Mouse (Mus musculus): Measurements from ENCODE around the gene Zbtb7a. TPM values are rescaled to one million over a fixed set of nuclear protein-coding genes. Genes with fewer than 3 reads are reported as not detected.
"Not testable (repeated sequence)": the region's sequence is repeated elsewhere in the genome, so short reads cannot be mapped to it uniquely, and the experiment has no call there.

The Zbtb7a gene
- polyA plus RNA-seq, 1 experiment from 2014 or later: 54.1 TPM

DNA sequence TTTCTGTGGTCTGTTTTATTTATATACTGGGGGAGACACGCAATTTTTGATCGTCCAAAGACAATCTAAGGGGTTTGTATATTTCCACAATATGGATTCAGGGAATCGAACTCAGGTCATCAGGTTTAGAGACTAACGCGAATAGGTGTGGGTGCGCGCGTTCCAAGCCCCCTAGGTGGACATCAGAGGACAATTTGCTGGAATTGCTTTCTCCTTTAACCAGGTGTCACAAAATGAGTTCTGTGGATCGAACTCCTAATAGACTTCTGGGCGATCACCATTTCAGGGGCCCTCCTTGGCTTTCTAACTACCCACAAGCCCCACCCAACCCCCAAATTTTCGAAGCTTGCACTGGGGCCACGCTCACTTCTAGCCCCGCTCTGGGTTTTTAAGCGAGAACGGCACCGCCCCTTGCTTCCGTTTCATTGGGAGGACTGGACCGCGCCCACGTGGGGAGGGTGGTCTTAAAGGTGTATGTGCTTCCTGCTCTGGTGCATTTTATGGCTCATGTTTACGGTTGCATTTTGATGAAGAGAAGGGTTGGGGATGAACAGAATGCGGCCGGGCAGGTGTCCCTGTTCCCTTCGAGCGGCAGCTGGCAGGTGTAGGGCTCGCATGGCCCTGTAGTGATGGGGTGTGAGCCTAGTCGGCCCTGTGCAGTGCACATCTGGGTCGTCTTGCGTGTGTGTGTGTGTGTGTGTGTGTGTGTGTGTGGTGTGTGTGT is 33.7 kb downstream of the Zbtb7a start:
- Histone ChIP-seq H3K4me3 (ENCODE audit: low read depth, low read length) (peak overlapping the region; percentile 40), H3K27me3 (replicated peaks; ENCODE audit: control insufficient read depth, insufficient read depth, low read length) (no peaks in the 10 kb centered on the region), H3K9ac (ENCODE audit: low read depth, low read length) (peak overlapping the region; percentile 5; the same call in 1 of the 2 replicates), H3K27ac (ENCODE audit: low read depth, low read length) (peak overlapping the region; percentile 77), H3K36me3 (ENCODE audit: control insufficient read depth, insufficient read depth) (peaks cover 3% of the 10 kb centered on the region; the same call in 1 of the 2 replicates), H3K4me1 (replicated peaks; ENCODE audit: control insufficient read depth, insufficient read depth, low read length) (0 out of 2 replicates have a peak, but pooled peaks cover 4% of the 10 kb centered on the region), H3K4me2 (replicated peaks; ENCODE audit: low read depth) (peak overlapping the region; percentile 88), H3K9me3 (ENCODE audit: control insufficient read depth) (no peaks in the 10 kb centered on the region)
- no peak for TF ChIP-seq CTCF (IDR thresholded peaks at IDR 0.05; ENCODE audit: low read depth)
- 1% methylated on average over 29 of the region's 29 CpGs for WGBS
- peak; percentile 20; the same call in 1 of the 2 replicates for ATAC-seq

- not testable (repeated sequence) for H3K9me3 ChIP-seq (ENCODE audit: control insufficient read depth); H3K4me1 ChIP-seq (replicated peaks; ENCODE audit: control insufficient read depth, insufficient read depth, low read length); H3K9ac ChIP-seq (ENCODE audit: low read depth, low read length); H3K36me3 ChIP-seq (ENCODE audit: control insufficient read depth, insufficient read depth); H3K4me3 ChIP-seq (ENCODE audit: low read depth, low read length); H3K27me3 ChIP-seq (replicated peaks; ENCODE audit: control insufficient read depth, insufficient read depth, low read length)
- H3K4me2 ChIP-seq (replicated peaks; ENCODE audit: low read depth): peak overlapping the region; percentile 35
- ATAC-seq: peak; percentile 40; the same call in 1 of the 2 replicates
- 26% methylated on average over 9 of the region's 14 CpGs for WGBS
- peak overlapping the region; percentile 54; the same call in 1 of the 2 replicates for H3K27ac ChIP-seq (ENCODE audit: low read depth, low read length)
These were observed 34.4 kb downstream of the Zbtb7a start for GRCm38 (mm10) chr10:81169411-81169900.

DNA sequence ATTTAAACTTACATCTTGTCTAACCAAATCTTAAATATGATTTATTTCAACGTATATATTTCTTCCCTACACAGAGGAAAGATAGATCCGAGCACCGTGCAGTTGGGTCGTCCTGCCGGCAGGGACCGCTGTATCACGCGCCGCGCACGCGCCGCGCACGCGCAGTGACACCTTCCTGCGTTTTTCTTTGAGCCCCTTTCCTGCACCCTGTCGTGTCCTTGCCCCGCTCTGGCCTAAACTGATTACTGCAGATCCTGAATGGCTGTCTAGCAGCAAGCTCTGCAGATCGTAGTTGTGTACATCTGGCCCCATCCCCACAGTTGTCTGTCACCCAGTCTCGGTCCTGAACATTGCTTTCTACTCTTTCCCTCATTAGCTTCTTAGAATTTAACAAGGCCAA is 38.1 kb downstream of the Zbtb7a start:
- Histone ChIP-seq H3K36me3 (ENCODE audit: control insufficient read depth, insufficient read depth) (peaks cover 7% of the 10 kb centered on the region), H3K4me3 (ENCODE audit: low read depth, low read length) (no peak overlapping the region), H3K9me3 (ENCODE audit: control insufficient read depth) (no peaks in the 10 kb centered on the region), H3K27me3 (replicated peaks; ENCODE audit: control insufficient read depth, insufficient read depth, low read length) (no peaks in the 10 kb centered on the region), H3K27ac (ENCODE audit: low read depth, low read length) (peak overlapping the region; percentile 31; the same call in 1 of the 2 replicates), H3K4me2 (replicated peaks; ENCODE audit: low read depth) (peak overlapping the region; percentile 51), H3K9ac (ENCODE audit: low read depth, low read length) (0 out of 2 replicates have a peak overlapping the region, but pooled peaks have one; percentile 8), H3K4me1 (replicated peaks; ENCODE audit: control insufficient read depth, insufficient read depth, low read length) (0 out of 2 replicates have a peak, but pooled peaks cover 2% of the 10 kb centered on the region)
- peak; percentile 95 for TF ChIP-seq CTCF (IDR thresholded peaks at IDR 0.05; ENCODE audit: low read depth)
- WGBS: 7% methylated on average over 21 of the region's 21 CpGs
- no peak for ATAC-seq

GRCm38 (mm10) chr10:81174617-81175344 is 39.8 kb downstream of the Zbtb7a start:
- Histone ChIP-seq H3K36me3 (ENCODE audit: control insufficient read depth, insufficient read depth) (peaks cover 24% of the 10 kb centered on the region), H3K27me3 (replicated peaks; ENCODE audit: control insufficient read depth, insufficient read depth, low read length) (no peaks in the 10 kb centered on the region), H3K4me3 (ENCODE audit: low read depth, low read length) (peak overlapping the region; percentile 4; the same call in 1 of the 2 replicates), H3K27ac (ENCODE audit: low read depth, low read length) (no peak overlapping the region), H3K4me1 (replicated peaks; ENCODE audit: control insufficient read depth, insufficient read depth, low read length) (no peaks in the 10 kb centered on the region), H3K9me3 (ENCODE audit: control insufficient read depth) (no peaks in the 10 kb centered on the region), H3K9ac (ENCODE audit: low read depth, low read length) (no peak overlapping the region), H3K4me2 (replicated peaks; ENCODE audit: low read depth) (peak overlapping the region; percentile 41)
- WGBS: 6% methylated on average over 29 of the region's 29 CpGs
- peak; percentile 98 for TF ChIP-seq CTCF (IDR thresholded peaks at IDR 0.05; ENCODE audit: low read depth)
- ATAC-seq: peak; percentile 17; the same call in 1 of the 2 replicates

DNA sequence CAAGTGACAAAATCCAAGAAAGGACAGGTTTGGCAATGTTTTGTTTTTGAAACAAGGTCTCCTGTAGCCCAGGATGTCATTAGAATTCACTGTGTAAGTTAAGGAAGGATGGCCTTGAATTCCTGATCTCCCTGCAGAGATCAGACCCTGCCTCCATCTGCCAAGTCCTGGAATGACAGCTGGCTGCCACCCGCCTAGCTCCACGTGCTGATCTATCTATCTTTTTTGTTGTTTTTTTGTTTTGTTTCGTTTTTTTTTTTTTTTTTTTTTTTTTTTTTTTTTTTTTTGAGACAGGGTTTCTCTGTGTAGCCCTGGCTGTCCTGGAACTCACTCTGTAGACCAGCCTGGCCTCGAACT is 40.3 kb downstream of the Zbtb7a start:
- H3K4me1 ChIP-seq (replicated peaks; ENCODE audit: control insufficient read depth, insufficient read depth, low read length); H3K9ac ChIP-seq (ENCODE audit: low read depth, low read length); ATAC-seq; H3K27me3 ChIP-seq (replicated peaks; ENCODE audit: control insufficient read depth, insufficient read depth, low read length); H3K9me3 ChIP-seq (ENCODE audit: control insufficient read depth): not testable (repeated sequence)
- WGBS: 4% methylated on average over 4 of the region's 4 CpGs
- Histone ChIP-seq H3K27ac (ENCODE audit: low read depth, low read length) (peak overlapping the region; percentile 11; the same call in 1 of the 2 replicates), H3K4me3 (ENCODE audit: low read depth, low read length) (0 out of 2 replicates have a peak overlapping the region, but pooled peaks have one; percentile 4), H3K4me2 (replicated peaks; ENCODE audit: low read depth) (peak overlapping the region; percentile 41), H3K36me3 (ENCODE audit: control insufficient read depth, insufficient read depth) (peaks cover 29% of the 10 kb centered on the region)

DNA sequence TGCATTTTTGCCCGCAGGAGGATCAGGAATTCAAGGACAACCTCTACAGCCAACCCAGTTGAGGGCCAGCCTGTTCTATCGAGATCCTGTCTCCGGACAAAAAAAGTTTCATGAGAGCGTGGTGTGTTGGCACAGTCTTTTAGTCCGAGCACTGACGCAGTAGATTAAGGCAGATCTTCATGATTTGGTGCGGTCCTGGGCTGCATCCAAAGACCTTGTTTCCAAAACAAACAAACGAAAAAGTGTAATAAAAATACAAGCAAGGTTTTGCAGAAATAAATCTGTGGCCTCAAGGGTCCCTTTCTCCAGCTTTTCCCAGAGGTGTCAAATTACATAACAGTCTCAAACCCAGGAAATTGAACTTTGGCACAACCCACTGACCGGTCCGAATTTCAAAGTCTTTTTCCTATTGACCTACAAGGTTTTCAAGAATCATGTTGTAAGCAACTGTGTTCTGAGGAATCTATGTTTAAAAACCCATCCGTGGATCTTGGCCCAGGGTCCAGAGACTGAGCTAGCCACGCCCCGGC is 41.0 kb downstream of the Zbtb7a start:
- peak overlapping the region; percentile 75 for H3K4me2 ChIP-seq (replicated peaks; ENCODE audit: low read depth)
- H3K27me3 ChIP-seq (replicated peaks; ENCODE audit: control insufficient read depth, insufficient read depth, low read length): no peaks in the 10 kb centered on the region
- H3K4me1 ChIP-seq (replicated peaks; ENCODE audit: control insufficient read depth, insufficient read depth, low read length): no peaks in the 10 kb centered on the region
- peak; percentile 1; the same call in 1 of the 2 replicates for ATAC-seq
- H3K4me3 ChIP-seq (ENCODE audit: low read depth, low read length): peak overlapping the region; percentile 90
- H3K27ac ChIP-seq (ENCODE audit: low read depth, low read length): peak overlapping the region; percentile 50; the same call in 1 of the 2 replicates
- H3K36me3 ChIP-seq (ENCODE audit: control insufficient read depth, insufficient read depth): peaks cover 36% of the 10 kb centered on the region
- H3K9me3 ChIP-seq (ENCODE audit: control insufficient read depth): no peaks in the 10 kb centered on the region
- H3K9ac ChIP-seq (ENCODE audit: low read depth, low read length): no peak overlapping the region
- 1% methylated on average over 13 of the region's 13 CpGs for WGBS
- no peak for TF ChIP-seq CTCF (IDR thresholded peaks at IDR 0.05; ENCODE audit: low read depth)
